Mouse (Mus musculus): ENCODE data around the gene Ank3. TPM values are rescaled to one million over a fixed set of nuclear protein-coding genes. Genes with fewer than 3 reads are reported as not detected.

Ank3 gene
- total and polyA plus RNA-seq, 2 experiments from 2014 or later: 56.7 to 267 TPM

- Histone ChIP-seq H3K9ac (no peak overlapping the region), H3K27ac (ENCODE audit: low read depth, low read length) (no peak overlapping the region), H3K4me1 (ENCODE audit: insufficient read depth) (no peaks in the 10 kb centered on the region), H3K9me3 (ENCODE audit: low read length) (no peaks in the 10 kb centered on the region), H3K4me3 (ENCODE audit: low read depth, low read length) (no peak overlapping the region), H3K27me3 (ENCODE audit: insufficient read depth, low read length) (no peaks in the 10 kb centered on the region), H3K36me3 (ENCODE audit: insufficient read depth) (no peaks in the 10 kb centered on the region; the same call in 1 of the 2 replicates), H3K4me2 (ENCODE audit: low read depth) (0 out of 2 replicates have a peak overlapping the region, but pooled peaks have one; percentile 21)
- ATAC-seq: no peak
- WGBS: 16% methylated on average over 9 of the region's 9 CpGs
- no peak for TF ChIP-seq CTCF (IDR thresholded peaks at IDR 0.05; ENCODE audit: low read depth)
- no peak for DNase-seq
Measured at GRCm38 (mm10) chr10:69927012-69927411, 528.4 kb downstream of the Ank3 start.

GRCm38 (mm10) chr10:69928358-69928757 is 529.8 kb downstream of the Ank3 start:
- 51% methylated on average over 7 of the region's 7 CpGs for WGBS
- TF ChIP-seq CTCF (IDR thresholded peaks at IDR 0.05; ENCODE audit: low read depth): no peak
- no peak for DNase-seq
- Histone ChIP-seq H3K36me3 (ENCODE audit: insufficient read depth) (peaks cover 11% of the 10 kb centered on the region), H3K4me1 (ENCODE audit: insufficient read depth) (no peaks in the 10 kb centered on the region), H3K9ac (no peak overlapping the region), H3K9me3 (ENCODE audit: low read length) (no peaks in the 10 kb centered on the region), H3K4me2 (ENCODE audit: low read depth) (no peak overlapping the region), H3K4me3 (ENCODE audit: low read depth, low read length) (no peak overlapping the region), H3K27ac (ENCODE audit: low read depth, low read length) (no peak overlapping the region), H3K27me3 (ENCODE audit: insufficient read depth, low read length) (no peaks in the 10 kb centered on the region)
- ATAC-seq: no peak

- Histone ChIP-seq H3K4me3 (ENCODE audit: low read depth, low read length) (no peak overlapping the region), H3K9ac (no peak overlapping the region), H3K27ac (ENCODE audit: low read depth, low read length) (no peak overlapping the region), H3K9me3 (ENCODE audit: low read length) (no peaks in the 10 kb centered on the region), H3K27me3 (ENCODE audit: insufficient read depth, low read length) (no peaks in the 10 kb centered on the region), H3K36me3 (ENCODE audit: insufficient read depth) (peaks cover 11% of the 10 kb centered on the region), H3K4me1 (ENCODE audit: insufficient read depth) (no peaks in the 10 kb centered on the region), H3K4me2 (ENCODE audit: low read depth) (no peak overlapping the region)
- ATAC-seq (no peak), DNase-seq (no peak)
- TF ChIP-seq CTCF (IDR thresholded peaks at IDR 0.05; ENCODE audit: low read depth): no peak
- WGBS: 93% methylated on average over 8 of the region's 8 CpGs
Measured at GRCm38 (mm10) chr10:69930503-69930902, 531.9 kb downstream of the Ank3 start.

GRCm38 (mm10) chr10:69936443-69937067 is 538.0 kb downstream of the Ank3 start:
- ATAC-seq: no peak
- Histone ChIP-seq H3K9me3 (ENCODE audit: low read length) (no peaks in the 10 kb centered on the region), H3K27me3 (ENCODE audit: insufficient read depth, low read length) (no peaks in the 10 kb centered on the region), H3K9ac (no peak overlapping the region), H3K4me1 (ENCODE audit: insufficient read depth) (no peaks in the 10 kb centered on the region), H3K4me3 (ENCODE audit: low read depth, low read length) (no peak overlapping the region), H3K36me3 (ENCODE audit: insufficient read depth) (peaks cover 21% of the 10 kb centered on the region), H3K4me2 (ENCODE audit: low read depth) (no peak overlapping the region), H3K27ac (ENCODE audit: low read depth, low read length) (no peak overlapping the region)
- 89% methylated on average over 5 of the region's 5 CpGs for WGBS
- no peak for TF ChIP-seq CTCF (IDR thresholded peaks at IDR 0.05; ENCODE audit: low read depth)
- no peak for DNase-seq

GRCm38 (mm10) chr10:69937291-69937921 is 538.8 kb downstream of the Ank3 start:
- 85% methylated on average over 7 of the region's 7 CpGs for WGBS
- Histone ChIP-seq H3K9ac (no peak overlapping the region), H3K4me1 (ENCODE audit: insufficient read depth) (no peaks in the 10 kb centered on the region), H3K9me3 (ENCODE audit: low read length) (no peaks in the 10 kb centered on the region), H3K4me2 (ENCODE audit: low read depth) (no peak overlapping the region), H3K27ac (ENCODE audit: low read depth, low read length) (no peak overlapping the region), H3K27me3 (ENCODE audit: insufficient read depth, low read length) (no peaks in the 10 kb centered on the region), H3K4me3 (ENCODE audit: low read depth, low read length) (no peak overlapping the region), H3K36me3 (ENCODE audit: insufficient read depth) (peaks cover 18% of the 10 kb centered on the region)
- TF ChIP-seq CTCF (IDR thresholded peaks at IDR 0.05; ENCODE audit: low read depth): no peak
- ATAC-seq (no peak), DNase-seq (no peak)

GRCm38 (mm10) chr10:69939144-69939543 is 540.6 kb downstream of the Ank3 start:
- Histone ChIP-seq H3K36me3 (ENCODE audit: insufficient read depth) (0 out of 2 replicates have a peak, but pooled peaks cover 10% of the 10 kb centered on the region), H3K27ac (ENCODE audit: low read depth, low read length) (no peak overlapping the region), H3K9ac (no peak overlapping the region), H3K4me3 (ENCODE audit: low read depth, low read length) (no peak overlapping the region), H3K27me3 (ENCODE audit: insufficient read depth, low read length) (no peaks in the 10 kb centered on the region), H3K4me2 (ENCODE audit: low read depth) (no peak overlapping the region), H3K4me1 (ENCODE audit: insufficient read depth) (no peaks in the 10 kb centered on the region), H3K9me3 (ENCODE audit: low read length) (no peaks in the 10 kb centered on the region)
- DNase-seq: no peak
- no peak for ATAC-seq
- WGBS: 96% methylated on average over 7 of the region's 7 CpGs
- no peak for TF ChIP-seq CTCF (IDR thresholded peaks at IDR 0.05; ENCODE audit: low read depth)

GRCm38 (mm10) chr10:69939966-69940365 is 541.4 kb downstream of the Ank3 start:
- TF ChIP-seq CTCF (IDR thresholded peaks at IDR 0.05; ENCODE audit: low read depth): no peak
- WGBS: 68% methylated on average over 7 of the region's 7 CpGs

More at GRCm38 (mm10) chr10:69939966-69940365, 541.4 kb downstream of the Ank3 start:
- Histone ChIP-seq H3K9me3 (ENCODE audit: low read length) (no peaks in the 10 kb centered on the region), H3K9ac (no peak overlapping the region), H3K27ac (ENCODE audit: low read depth, low read length) (no peak overlapping the region), H3K27me3 (ENCODE audit: insufficient read depth, low read length) (no peaks in the 10 kb centered on the region), H3K4me1 (ENCODE audit: insufficient read depth) (no peaks in the 10 kb centered on the region), H3K36me3 (ENCODE audit: insufficient read depth) (0 out of 2 replicates have a peak, but pooled peaks cover 10% of the 10 kb centered on the region), H3K4me2 (ENCODE audit: low read depth) (no peak overlapping the region), H3K4me3 (ENCODE audit: low read depth, low read length) (no peak overlapping the region)
- ATAC-seq: no peak
- DNase-seq: no peak

All from forebrain, postnatal 0 days (tissue).